Mouse (Mus musculus): Measurements from ENCODE around the gene Habp4. TPM values are rescaled to one million over a fixed set of nuclear protein-coding genes. Genes with fewer than 3 reads are reported as not detected.
A peak's percentile ranks its signal among the peaks of the same experiment; 100 is the strongest.

The Habp4 gene
- total RNA-seq (2021) (10 to 100 TPM; 25.0 to 37.5 TPM), polyA plus RNA-seq (2012; rRNA removed) (20.9 and 21.6 TPM in 2 replicates)
- long read RNA-seq, transcript Habp4-201 (8 exons, 2,564 nt): major isoform, 74 of 85 reads
- long read RNA-seq, partial matches to known transcripts: 3 of 85 reads
- long read RNA-seq, other reads (novel, unspliced or antisense): 7 of 85 reads

- peak; percentile 99 for DNase-seq
These were observed at the start of gene Habp4 for GRCm38 (mm10) chr13:64161548-64161915. Gene Habp4, plus strand, starts transcription at chr13:64161824.

DNA sequence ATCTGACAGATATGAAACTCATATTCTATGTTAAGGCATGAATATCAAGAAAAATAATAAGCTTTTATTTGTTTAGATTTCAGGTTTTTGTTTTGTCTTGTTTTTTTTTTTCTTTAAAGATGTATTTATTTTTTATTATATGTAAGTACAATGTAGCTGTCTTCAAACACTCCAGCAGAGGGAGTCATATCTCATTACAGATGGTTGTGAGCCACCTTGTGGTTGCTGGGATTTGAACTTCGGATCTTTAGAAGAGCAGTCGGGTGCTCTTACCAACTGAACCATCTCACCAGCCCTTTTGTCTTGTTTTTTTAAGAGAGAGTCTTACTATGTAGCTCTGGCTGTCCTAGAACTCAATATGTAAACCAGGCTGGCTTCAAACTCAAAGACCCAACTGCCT lies 44.2 kb upstream of the Habp4 start:
- no peak for DNase-seq

GRCm38 (mm10) chr13:64120760-64121159 lies 40.9 kb upstream of the Habp4 start:
- no peak for DNase-seq

DNA sequence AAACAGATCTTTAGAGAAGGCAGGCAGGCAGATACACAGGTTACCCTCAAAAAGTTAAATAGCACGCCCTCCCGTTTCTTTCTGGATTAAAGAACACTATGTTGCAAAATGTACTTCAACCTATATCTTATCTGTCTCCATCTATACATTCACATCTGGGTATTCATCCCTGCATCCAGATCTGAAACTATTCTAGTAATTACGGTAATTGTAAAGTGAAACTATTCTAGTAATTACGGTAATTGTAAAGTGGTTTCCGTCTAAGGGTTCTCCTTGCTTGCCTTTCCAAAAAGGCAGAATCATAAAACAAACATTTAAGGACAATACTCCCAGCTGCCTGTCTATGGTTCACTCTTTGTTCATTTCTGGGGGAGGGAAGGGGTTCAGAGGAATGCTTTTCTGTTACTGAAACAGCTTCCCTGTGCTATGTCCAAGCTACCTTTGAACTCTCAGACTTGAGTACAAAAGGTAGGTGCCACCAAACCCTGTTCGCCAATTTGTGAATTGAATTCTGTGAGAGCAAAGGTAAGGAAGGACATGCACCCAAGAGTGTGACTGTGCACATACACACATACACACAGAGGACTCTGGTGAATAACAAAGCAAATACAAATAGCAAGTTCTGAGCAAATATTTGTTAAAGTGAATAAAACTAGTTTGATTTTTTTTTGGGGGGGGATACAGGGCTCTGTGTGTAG lies 38.0 kb upstream of the Habp4 start:
- DNase-seq: no peak

GRCm38 (mm10) chr13:64124886-64125285 lies 36.7 kb upstream of the Habp4 start:
- DNase-seq: no peak

DNA sequence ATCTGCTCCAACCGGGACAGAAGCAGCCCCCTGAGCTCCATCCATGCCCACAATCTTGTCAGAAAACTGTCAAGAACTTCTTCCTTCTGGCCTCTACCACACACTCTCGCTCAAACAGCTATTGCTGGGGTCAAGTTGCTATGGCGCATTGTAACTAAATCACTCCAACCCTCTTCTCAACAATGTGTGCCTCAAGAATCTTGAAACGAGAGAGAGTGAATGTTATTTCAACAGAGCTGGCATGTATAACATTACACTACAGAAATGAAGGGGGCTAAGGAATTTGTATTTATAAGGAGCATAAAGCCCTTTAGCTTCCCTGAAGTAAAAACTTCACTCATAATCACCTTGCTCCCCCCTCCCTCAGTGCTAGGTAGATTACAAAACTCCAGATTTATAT lies 35.3 kb upstream of the Habp4 start:
- DNase-seq: no peak

GRCm38 (mm10) chr13:64128858-64129615 lies 32.6 kb upstream of the Habp4 start, which contains the start of gene Slc35d2:
Gene Slc35d2, minus strand, starts transcription at chr13:64129368.
- peak; percentile 88 for DNase-seq

DNA sequence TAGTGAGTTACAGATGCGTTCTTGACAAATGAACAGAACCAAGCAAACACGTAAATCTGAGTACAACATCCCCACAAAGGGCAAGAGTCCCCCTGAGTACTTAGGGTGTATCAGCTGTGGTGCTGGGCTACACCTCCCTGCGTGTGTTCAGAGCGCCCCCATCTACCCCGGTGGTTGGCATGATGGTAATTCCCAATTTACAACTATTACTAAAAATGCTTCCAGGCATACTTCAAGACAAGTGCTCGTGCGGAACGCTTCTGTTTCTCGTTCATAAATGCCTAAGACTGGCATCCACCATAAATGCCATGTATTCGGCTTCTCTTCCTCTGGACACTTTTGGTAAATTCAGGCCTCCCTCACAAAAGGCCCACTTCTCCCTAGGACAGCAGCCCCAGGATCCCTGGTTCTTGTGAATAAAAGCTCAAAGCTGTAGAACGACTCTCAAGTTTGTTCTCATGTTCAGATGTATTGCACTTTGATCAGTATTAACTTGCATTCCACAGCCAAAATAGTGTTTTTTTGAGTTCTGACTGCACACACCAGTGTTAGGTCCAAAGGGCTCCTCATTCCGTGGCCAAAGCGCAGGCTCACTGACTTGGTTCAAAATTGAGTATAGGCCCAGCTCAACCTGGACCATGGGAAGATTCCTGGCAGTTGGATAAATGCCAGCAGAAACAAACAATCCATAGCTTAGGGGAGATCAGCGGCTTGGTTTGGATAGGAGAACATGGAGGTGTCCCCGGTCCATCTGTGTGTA lies 31.8 kb upstream of the Habp4 start:
- peak; percentile 80 for DNase-seq

DNA sequence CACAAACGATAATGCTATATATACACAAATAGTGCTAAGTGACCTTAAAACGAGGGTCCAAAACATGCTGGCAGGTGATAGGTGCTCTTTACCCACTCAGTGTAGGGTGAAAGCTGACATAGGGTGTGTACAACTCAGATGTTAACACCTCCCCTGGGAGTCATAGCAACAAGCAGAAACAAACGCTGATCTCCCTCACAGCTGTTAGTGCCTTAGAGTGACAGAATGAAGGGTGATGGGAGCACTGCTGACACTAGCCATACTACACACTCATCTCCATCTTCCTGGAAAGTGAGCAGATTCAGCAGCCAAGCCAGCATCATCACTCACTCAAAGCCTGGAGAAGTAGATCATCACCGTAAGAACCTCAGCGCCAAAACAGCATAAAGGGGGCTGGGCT lies 11.5 kb upstream of the Habp4 start:
- no peak for DNase-seq

GRCm38 (mm10) chr13:64152241-64152669 lies 9.4 kb upstream of the Habp4 start:
- peak; percentile 93 for DNase-seq

- no peak for DNase-seq
These were observed 8.9 kb upstream of the Habp4 start for GRCm38 (mm10) chr13:64152671-64153082.

GRCm38 (mm10) chr13:64153083-64153682 lies 8.4 kb upstream of the Habp4 start, which contains the start of gene Zfp367:
Gene Zfp367, minus strand, starts transcription at chr13:64153202.
- peak; percentile 99 for DNase-seq

- DNase-seq: peak; percentile 83
These were observed 7.8 kb upstream of the Habp4 start for GRCm38 (mm10) chr13:64153751-64154267.

- no peak for DNase-seq
These were observed 7.0 kb upstream of the Habp4 start for GRCm38 (mm10) chr13:64154651-64155050.

- DNase-seq: no peak
These were observed 6.5 kb upstream of the Habp4 start for GRCm38 (mm10) chr13:64155171-64155571.

DNA sequence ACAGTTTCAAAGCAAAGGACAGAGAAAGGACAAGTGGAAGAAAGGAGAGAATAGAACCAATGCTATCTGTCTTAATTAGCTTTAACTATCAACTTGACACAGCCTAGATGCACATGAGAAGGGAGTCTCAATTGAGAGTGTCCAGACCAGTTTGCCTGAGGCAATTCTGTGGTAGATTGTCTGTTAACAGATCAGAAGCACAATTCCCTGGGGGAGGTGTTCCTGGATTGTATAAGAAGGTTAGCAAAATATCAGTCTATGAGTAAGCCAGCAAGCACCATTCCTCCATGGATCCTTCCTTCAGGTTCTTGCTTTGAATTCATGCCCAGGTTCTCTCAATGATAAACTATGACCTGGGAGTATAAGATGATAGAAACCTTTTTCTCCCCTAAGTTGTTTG lies 4.7 kb upstream of the Habp4 start:
- no peak for DNase-seq

DNA sequence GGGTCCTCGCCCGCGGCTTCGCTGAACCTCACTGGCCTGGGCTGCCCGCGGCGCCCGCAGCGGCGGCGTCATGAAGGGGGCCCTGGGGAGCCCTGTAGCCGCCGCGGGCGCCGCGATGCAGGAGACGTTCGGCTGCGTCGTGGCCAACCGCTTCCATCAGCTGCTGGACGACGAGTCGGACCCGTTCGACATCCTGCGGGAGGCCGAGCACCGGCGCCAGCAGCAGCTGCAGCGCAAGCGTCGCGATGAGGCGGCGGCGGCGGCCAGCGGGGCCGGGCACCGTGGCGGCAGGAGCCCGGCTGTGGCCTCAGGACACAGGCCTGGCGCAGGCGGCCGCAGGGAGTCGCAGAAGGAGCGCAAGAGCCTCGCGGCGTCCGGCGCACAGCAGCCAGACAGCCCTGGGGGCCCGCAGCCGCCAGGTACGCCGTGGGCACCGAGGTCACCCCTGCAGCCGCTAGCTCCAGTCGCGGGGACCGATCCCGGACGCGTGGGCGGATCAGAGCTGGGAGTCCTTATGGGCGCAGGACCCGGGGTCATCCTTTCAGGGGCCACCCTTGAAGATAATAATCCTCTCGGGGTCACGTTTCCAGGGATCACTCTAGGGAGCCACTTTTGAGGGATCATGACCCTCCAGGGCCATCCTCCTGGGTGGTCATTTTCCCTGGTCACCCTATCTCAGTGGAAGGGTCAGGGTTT lies 440 bp downstream of the Habp4 start:
- no peak for DNase-seq

- no peak for DNase-seq
These were observed 1.0 kb downstream of the Habp4 start for GRCm38 (mm10) chr13:64162626-64163025.

DNA sequence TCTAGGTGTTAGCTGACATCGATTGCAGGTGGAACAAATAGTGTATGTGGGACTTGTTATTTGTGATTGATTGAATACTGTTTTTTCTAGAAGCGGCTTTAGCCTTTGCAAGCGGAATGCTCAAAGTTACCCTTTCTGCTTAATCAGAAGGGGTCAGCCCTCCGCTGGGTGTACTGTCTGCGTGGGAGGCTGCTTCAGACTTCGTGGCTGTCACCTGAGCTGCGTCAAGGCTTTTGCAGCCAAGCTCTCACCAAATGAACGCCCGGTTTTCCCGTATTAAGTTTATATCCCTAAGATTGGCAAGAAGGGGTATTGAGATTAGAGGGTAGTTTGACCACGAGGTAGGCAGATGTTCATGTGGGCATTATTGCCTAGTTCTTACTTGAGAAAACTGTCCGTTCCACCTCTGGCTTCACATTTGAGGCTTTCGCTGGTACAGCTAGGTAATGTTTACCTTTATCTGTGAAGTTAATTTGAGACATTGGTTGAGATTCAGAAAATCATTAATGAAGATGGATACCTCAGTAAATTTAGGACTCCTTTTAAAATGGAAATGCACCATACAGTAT lies 1.6 kb downstream of the Habp4 start:
- no peak for DNase-seq

DNA sequence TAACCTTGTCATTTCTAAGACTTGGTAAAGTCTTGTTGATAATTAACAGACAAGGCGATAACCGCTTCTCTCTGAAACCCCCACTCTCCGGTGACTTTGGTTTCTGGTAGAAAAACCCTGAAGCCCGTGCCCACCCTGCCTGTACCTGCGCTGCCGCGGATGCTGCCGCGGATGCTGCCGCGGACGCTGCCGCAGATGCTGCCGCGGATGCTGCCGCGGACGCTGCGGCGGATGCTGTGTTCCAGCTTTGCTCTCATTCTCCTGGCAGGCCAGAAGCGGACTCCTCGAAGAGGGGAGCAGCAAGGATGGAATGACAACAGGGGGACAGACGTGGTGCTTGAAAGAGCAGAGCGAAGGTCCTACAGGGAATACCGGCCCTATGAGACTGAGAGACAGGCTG lies 8.1 kb downstream of the Habp4 start:
- no peak for DNase-seq

- DNase-seq: no peak
These were observed 16.4 kb downstream of the Habp4 start for GRCm38 (mm10) chr13:64178000-64178399.
